Mouse (Mus musculus): ENCODE results near the gene Tmprss15.

- no peak for TF ChIP-seq CTCF (IDR thresholded peaks at IDR 0.05; ENCODE audit: low read depth, low read length)
- TF ChIP-seq POLR2A (IDR thresholded peaks at IDR 0.05; ENCODE audit: borderline replicate concordance, low read depth, low read length): no peak
These were observed 89.2 kb downstream of the Tmprss15 start for GRCm38 (mm10) chr16:79001679-79002078.
